Mouse (Mus musculus): ENCODE results near the gene Pdxdc1. TPM values are rescaled to one million over a fixed set of nuclear protein-coding genes. Genes with fewer than 3 reads are reported as not detected.
"Not testable (repeated sequence)": the region's sequence is repeated elsewhere in the genome, so short reads cannot be mapped to it uniquely, and the experiment has no call there.

The Pdxdc1 gene
- 81.9 and 82.5 TPM in 2 replicates for polyA plus RNA-seq (2015; fragmentation: Nextera tagmentation; extraction: Ambion mirVana)

- Histone ChIP-seq H3K27ac (peak within 1 kb of the TSS; percentile 80), H3K36me3 (no peaks in the 10 kb centered on the region), H3K4me2 (peak within 1 kb of the TSS; percentile 70), H3K9ac (peak within 1 kb of the TSS; percentile 89), H3K9me3 (no peaks in the 10 kb centered on the region), H3K27me3 (no peaks in the 10 kb centered on the region), H3K4me3 (peak within 1 kb of the TSS; percentile 93), H3K4me1 (peaks cover 12% of the 10 kb centered on the region)
- WGBS: under 1% methylated on average over 52 of the region's 57 CpGs
- peak; percentile 98 for ATAC-seq (ENCODE audit: borderline replicate concordance, extremely low read depth, low FRiP score, low TSS enrichment)
These were observed at the start of gene Pdxdc1, which contains the start of gene Mpv17l for GRCm38 (mm10) chr16:13902888-13903483. Gene Pdxdc1, minus strand, starts transcription at chr16:13903131. Gene Mpv17l, plus strand, starts transcription at chr16:13903161.

- Histone ChIP-seq H3K4me1 (no peaks in the 10 kb centered on the region), H3K4me2 (no peak overlapping the region), H3K36me3 (no peaks in the 10 kb centered on the region), H3K9me3 (no peaks in the 10 kb centered on the region), H3K9ac (no peak overlapping the region), H3K27me3 (no peaks in the 10 kb centered on the region), H3K4me3 (no peak overlapping the region), H3K27ac (no peak overlapping the region)
- no peak for ATAC-seq (ENCODE audit: borderline replicate concordance, extremely low read depth, low FRiP score, low TSS enrichment)
- WGBS: 76% methylated on average over 3 of the region's 3 CpGs
These were observed 48.3 kb upstream of the Pdxdc1 start for GRCm38 (mm10) chr16:13951245-13951644.

GRCm38 (mm10) chr16:13946306-13946705 lies 43.4 kb upstream of the Pdxdc1 start:
- 59% methylated on average over 1 of the region's 1 CpGs for WGBS
- Histone ChIP-seq H3K27ac (peak overlapping the region; percentile 87), H3K9ac (no peak overlapping the region), H3K36me3 (no peaks in the 10 kb centered on the region), H3K9me3 (no peaks in the 10 kb centered on the region), H3K27me3 (peaks cover 2% of the 10 kb centered on the region; the same call in 1 of the 2 replicates), H3K4me1 (peaks cover 2% of the 10 kb centered on the region; the same call in 1 of the 2 replicates), H3K4me2 (no peak overlapping the region), H3K4me3 (no peak overlapping the region)
- peak; percentile 93 for ATAC-seq (ENCODE audit: borderline replicate concordance, extremely low read depth, low FRiP score, low TSS enrichment)

GRCm38 (mm10) chr16:13945153-13945552 lies 42.2 kb upstream of the Pdxdc1 start:
- Histone ChIP-seq H3K9ac (no peak overlapping the region), H3K27ac (no peak overlapping the region), H3K4me1 (peaks cover 9% of the 10 kb centered on the region; the same call in 1 of the 2 replicates), H3K9me3 (no peaks in the 10 kb centered on the region), H3K4me3 (no peak overlapping the region), H3K4me2 (no peak overlapping the region), H3K36me3 (no peaks in the 10 kb centered on the region), H3K27me3 (peaks cover 10% of the 10 kb centered on the region; the same call in 1 of the 2 replicates)
- 44% methylated on average over 4 of the region's 4 CpGs for WGBS
- no peak for ATAC-seq (ENCODE audit: borderline replicate concordance, extremely low read depth, low FRiP score, low TSS enrichment)

- ATAC-seq (ENCODE audit: borderline replicate concordance, extremely low read depth, low FRiP score, low TSS enrichment): no peak
- H3K4me3 ChIP-seq: no peak overlapping the region
- H3K36me3 ChIP-seq: no peaks in the 10 kb centered on the region
- no peak overlapping the region for H3K9ac ChIP-seq
- H3K4me2 ChIP-seq: no peak overlapping the region
- no peak overlapping the region for H3K27ac ChIP-seq
- no peaks in the 10 kb centered on the region for H3K9me3 ChIP-seq
- H3K27me3 ChIP-seq: peaks cover 10% of the 10 kb centered on the region; the same call in 1 of the 2 replicates
- peaks cover 9% of the 10 kb centered on the region; the same call in 1 of the 2 replicates for H3K4me1 ChIP-seq
- 69% methylated on average over 5 of the region's 5 CpGs for WGBS
These were observed 41.8 kb upstream of the Pdxdc1 start for GRCm38 (mm10) chr16:13944752-13945151.

GRCm38 (mm10) chr16:13944178-13944577 lies 41.2 kb upstream of the Pdxdc1 start:
- no peak for ATAC-seq (ENCODE audit: borderline replicate concordance, extremely low read depth, low FRiP score, low TSS enrichment)
- Histone ChIP-seq H3K27me3 (peaks cover 10% of the 10 kb centered on the region; the same call in 1 of the 2 replicates), H3K36me3 (no peaks in the 10 kb centered on the region), H3K4me1 (peaks cover 9% of the 10 kb centered on the region; the same call in 1 of the 2 replicates), H3K27ac (no peak overlapping the region), H3K4me3 (no peak overlapping the region), H3K9ac (no peak overlapping the region), H3K4me2 (no peak overlapping the region), H3K9me3 (no peaks in the 10 kb centered on the region)
- WGBS: 23% methylated on average over 4 of the region's 4 CpGs

- ATAC-seq (ENCODE audit: borderline replicate concordance, extremely low read depth, low FRiP score, low TSS enrichment): peak; percentile 84; the same call in 1 of the 2 replicates
- peaks cover 8% of the 10 kb centered on the region; the same call in 1 of the 2 replicates for H3K4me1 ChIP-seq
- H3K4me3 ChIP-seq: peak overlapping the region; percentile 53
- WGBS: 2% methylated on average over 34 of the region's 34 CpGs
- no peaks in the 10 kb centered on the region for H3K9me3 ChIP-seq
- H3K27ac ChIP-seq: 0 out of 2 replicates have a peak overlapping the region, but pooled peaks have one; percentile 12
- peak overlapping the region; percentile 56 for H3K9ac ChIP-seq
- no peaks in the 10 kb centered on the region for H3K36me3 ChIP-seq
- H3K27me3 ChIP-seq: peaks cover 10% of the 10 kb centered on the region; the same call in 1 of the 2 replicates
- peak overlapping the region; percentile 96 for H3K4me2 ChIP-seq
These were observed 38.0 kb upstream of the Pdxdc1 start for GRCm38 (mm10) chr16:13940847-13941395.

GRCm38 (mm10) chr16:13940139-13940846 lies 37.4 kb upstream of the Pdxdc1 start:
- 5% methylated on average over 28 of the region's 28 CpGs for WGBS
- H3K27me3 ChIP-seq: peaks cover 10% of the 10 kb centered on the region; the same call in 1 of the 2 replicates
- ATAC-seq (ENCODE audit: borderline replicate concordance, extremely low read depth, low FRiP score, low TSS enrichment): peak; percentile 92
- H3K4me1 ChIP-seq: peaks cover 7% of the 10 kb centered on the region; the same call in 1 of the 2 replicates
- H3K36me3 ChIP-seq: no peaks in the 10 kb centered on the region
- H3K4me2 ChIP-seq: peak overlapping the region; percentile 96
- no peaks in the 10 kb centered on the region for H3K9me3 ChIP-seq
- H3K4me3 ChIP-seq: peak overlapping the region; percentile 53
- 0 out of 2 replicates have a peak overlapping the region, but pooled peaks have one; percentile 12 for H3K27ac ChIP-seq
- peak overlapping the region; percentile 56 for H3K9ac ChIP-seq

- Histone ChIP-seq H3K9me3 (no peaks in the 10 kb centered on the region), H3K4me1 (no peaks in the 10 kb centered on the region), H3K27me3 (no peaks in the 10 kb centered on the region), H3K9ac (no peak overlapping the region), H3K4me2 (no peak overlapping the region), H3K27ac (no peak overlapping the region), H3K36me3 (no peaks in the 10 kb centered on the region), H3K4me3 (no peak overlapping the region)
- no peak for ATAC-seq (ENCODE audit: borderline replicate concordance, extremely low read depth, low FRiP score, low TSS enrichment)
- 78% methylated on average over 4 of the region's 4 CpGs for WGBS
These were observed 24.6 kb upstream of the Pdxdc1 start for GRCm38 (mm10) chr16:13927456-13928075.

GRCm38 (mm10) chr16:13922966-13923365 lies 20.0 kb upstream of the Pdxdc1 start:
- H3K4me2 ChIP-seq; H3K9ac ChIP-seq; H3K36me3 ChIP-seq; ATAC-seq (ENCODE audit: borderline replicate concordance, extremely low read depth, low FRiP score, low TSS enrichment); H3K27ac ChIP-seq; H3K9me3 ChIP-seq; H3K4me3 ChIP-seq; H3K27me3 ChIP-seq; H3K4me1 ChIP-seq: not testable (repeated sequence)
- 90% methylated on average over 5 of the region's 5 CpGs for WGBS

- WGBS: 86% methylated on average over 3 of the region's 3 CpGs
These were observed 19.6 kb upstream of the Pdxdc1 start for GRCm38 (mm10) chr16:13922499-13922898.

More at GRCm38 (mm10) chr16:13922499-13922898, 19.6 kb upstream of the Pdxdc1 start:
- ATAC-seq (ENCODE audit: borderline replicate concordance, extremely low read depth, low FRiP score, low TSS enrichment); H3K4me3 ChIP-seq; H3K9me3 ChIP-seq; H3K4me2 ChIP-seq; H3K4me1 ChIP-seq; H3K36me3 ChIP-seq; H3K9ac ChIP-seq; H3K27me3 ChIP-seq; H3K27ac ChIP-seq: not testable (repeated sequence)
